Mouse (Mus musculus): Measurements from ENCODE around the gene Mast3. TPM values are rescaled to one million over a fixed set of nuclear protein-coding genes. Genes with fewer than 3 reads are reported as not detected.

Gene Mast3
- polyA plus RNA-seq, 2 experiments, result 14.4 to 37.2 TPM

GRCm38 (mm10) chr8:70833018-70833482 is 28.2 kb upstream of the Mast3 start:
- peaks cover 18% of the 10 kb centered on the region; the same call in 1 of the 2 replicates for H3K36me3 ChIP-seq (ENCODE audit: control insufficient read depth, insufficient read depth, low read length)
- 50% methylated on average over 9 of the region's 9 CpGs for whole genome bisulfite sequencing
- no peak overlapping the region for H3K4me3 ChIP-seq (replicated peaks; ENCODE audit: low read length)
- DNase-seq (ENCODE audit: low spot score), result no peak
- H3K4me1 ChIP-seq (ENCODE audit: control insufficient read depth, insufficient read depth, low read length), result no peaks in the 10 kb centered on the region
- no peak overlapping the region for H3K27ac ChIP-seq (replicated peaks; ENCODE audit: low read depth, low read length)
- no peak overlapping the region for H3K4me2 ChIP-seq (replicated peaks; ENCODE audit: low read depth, low read length, severe bottlenecking)
- H3K9me3 ChIP-seq (ENCODE audit: control insufficient read depth, low read length), result no peaks in the 10 kb centered on the region
- no peak for TF ChIP-seq POLR2A (IDR thresholded peaks at IDR 0.05; ENCODE audit: borderline replicate concordance, extremely low read depth, insufficient read depth, insufficient read length)
- no peak for ATAC-seq (ENCODE audit: low FRiP score, low read depth)
- 0 out of 2 replicates have a peak overlapping the region, but pooled peaks have one; percentile 12 for H3K9ac ChIP-seq (ENCODE audit: low read depth, low read length, severe bottlenecking)
- H3K27me3 ChIP-seq (ENCODE audit: control insufficient read depth, insufficient read depth, low read length), result no peaks in the 10 kb centered on the region

- no peaks in the 10 kb centered on the region for H3K27me3 ChIP-seq (ENCODE audit: control insufficient read depth, insufficient read depth, low read length)
- no peak overlapping the region for H3K4me3 ChIP-seq (replicated peaks; ENCODE audit: low read length)
- 61% methylated on average over 11 of the region's 11 CpGs for WGBS
- no peak overlapping the region for H3K27ac ChIP-seq (replicated peaks; ENCODE audit: low read depth, low read length)
- ATAC-seq (ENCODE audit: low FRiP score, low read depth) (no peak), DNase-seq (ENCODE audit: low spot score) (no peak)
- H3K36me3 ChIP-seq (ENCODE audit: control insufficient read depth, insufficient read depth, low read length), result peaks cover 18% of the 10 kb centered on the region; the same call in 1 of the 2 replicates
- H3K9me3 ChIP-seq (ENCODE audit: control insufficient read depth, low read length), result no peaks in the 10 kb centered on the region
- no peak overlapping the region for H3K4me2 ChIP-seq (replicated peaks; ENCODE audit: low read depth, low read length, severe bottlenecking)
- no peak overlapping the region for H3K9ac ChIP-seq (ENCODE audit: low read depth, low read length, severe bottlenecking)
- H3K4me1 ChIP-seq (ENCODE audit: control insufficient read depth, insufficient read depth, low read length), result no peaks in the 10 kb centered on the region
- no peak for TF ChIP-seq POLR2A (IDR thresholded peaks at IDR 0.05; ENCODE audit: borderline replicate concordance, extremely low read depth, insufficient read depth, insufficient read length)
These were observed 27.5 kb upstream of the Mast3 start for GRCm38 (mm10) chr8:70832371-70832770.

- no peak for ATAC-seq (ENCODE audit: low FRiP score, low read depth)
- no peak for TF ChIP-seq POLR2A (IDR thresholded peaks at IDR 0.05; ENCODE audit: borderline replicate concordance, extremely low read depth, insufficient read depth, insufficient read length)
- Histone ChIP-seq H3K27ac (replicated peaks; ENCODE audit: low read depth, low read length) (no peak overlapping the region), H3K4me2 (replicated peaks; ENCODE audit: low read depth, low read length, severe bottlenecking) (no peak overlapping the region), H3K4me3 (replicated peaks; ENCODE audit: low read length) (no peak overlapping the region), H3K36me3 (ENCODE audit: control insufficient read depth, insufficient read depth, low read length) (peaks cover 14% of the 10 kb centered on the region; the same call in 1 of the 2 replicates), H3K4me1 (ENCODE audit: control insufficient read depth, insufficient read depth, low read length) (no peaks in the 10 kb centered on the region), H3K9me3 (ENCODE audit: control insufficient read depth, low read length) (no peaks in the 10 kb centered on the region), H3K27me3 (ENCODE audit: control insufficient read depth, insufficient read depth, low read length) (no peaks in the 10 kb centered on the region), H3K9ac (ENCODE audit: low read depth, low read length, severe bottlenecking) (no peak overlapping the region)
- DNase-seq (ENCODE audit: low spot score), result no peak
- 85% methylated on average over 8 of the region's 8 CpGs for WGBS
These were observed 26.7 kb upstream of the Mast3 start for GRCm38 (mm10) chr8:70831517-70831916.

- no peaks in the 10 kb centered on the region for H3K27me3 ChIP-seq (ENCODE audit: control insufficient read depth, insufficient read depth, low read length)
- H3K9ac ChIP-seq (ENCODE audit: low read depth, low read length, severe bottlenecking), result no peak overlapping the region
- no peak for ATAC-seq (ENCODE audit: low FRiP score, low read depth)
- no peak overlapping the region for H3K4me2 ChIP-seq (replicated peaks; ENCODE audit: low read depth, low read length, severe bottlenecking)
- H3K9me3 ChIP-seq (ENCODE audit: control insufficient read depth, low read length), result no peaks in the 10 kb centered on the region
- no peak overlapping the region for H3K27ac ChIP-seq (replicated peaks; ENCODE audit: low read depth, low read length)
- 78% methylated on average over 1 of the region's 1 CpGs for WGBS
- H3K36me3 ChIP-seq (ENCODE audit: control insufficient read depth, insufficient read depth, low read length), result no peaks in the 10 kb centered on the region
- no peak overlapping the region for H3K4me3 ChIP-seq (replicated peaks; ENCODE audit: low read length)
- no peak for DNase-seq (ENCODE audit: low spot score)
- TF ChIP-seq POLR2A (IDR thresholded peaks at IDR 0.05; ENCODE audit: borderline replicate concordance, extremely low read depth, insufficient read depth, insufficient read length), result no peak
- H3K4me1 ChIP-seq (ENCODE audit: control insufficient read depth, insufficient read depth, low read length), result no peaks in the 10 kb centered on the region
These were observed 22.9 kb upstream of the Mast3 start for GRCm38 (mm10) chr8:70827796-70828195.

- Histone ChIP-seq H3K4me2 (replicated peaks; ENCODE audit: low read depth, low read length, severe bottlenecking) (no peak overlapping the region), H3K27ac (replicated peaks; ENCODE audit: low read depth, low read length) (no peak overlapping the region), H3K36me3 (ENCODE audit: control insufficient read depth, insufficient read depth, low read length) (no peaks in the 10 kb centered on the region), H3K4me1 (ENCODE audit: control insufficient read depth, insufficient read depth, low read length) (no peaks in the 10 kb centered on the region), H3K9me3 (ENCODE audit: control insufficient read depth, low read length) (no peaks in the 10 kb centered on the region), H3K4me3 (replicated peaks; ENCODE audit: low read length) (no peak overlapping the region), H3K9ac (ENCODE audit: low read depth, low read length, severe bottlenecking) (no peak overlapping the region), H3K27me3 (ENCODE audit: control insufficient read depth, insufficient read depth, low read length) (no peaks in the 10 kb centered on the region)
- no peak for TF ChIP-seq POLR2A (IDR thresholded peaks at IDR 0.05; ENCODE audit: borderline replicate concordance, extremely low read depth, insufficient read depth, insufficient read length)
- ATAC-seq (ENCODE audit: low FRiP score, low read depth) (no peak), DNase-seq (ENCODE audit: low spot score) (no peak)
- 98% methylated on average over 2 of the region's 2 CpGs for WGBS
These were observed 22.2 kb upstream of the Mast3 start for GRCm38 (mm10) chr8:70827010-70827409.

GRCm38 (mm10) chr8:70825816-70826215 is 21.0 kb upstream of the Mast3 start:
- ATAC-seq (ENCODE audit: low FRiP score, low read depth) (no peak), DNase-seq (ENCODE audit: low spot score) (no peak)
- no peaks in the 10 kb centered on the region for H3K36me3 ChIP-seq (ENCODE audit: control insufficient read depth, insufficient read depth, low read length)
- no peaks in the 10 kb centered on the region for H3K9me3 ChIP-seq (ENCODE audit: control insufficient read depth, low read length)
- no peak for TF ChIP-seq POLR2A (IDR thresholded peaks at IDR 0.05; ENCODE audit: borderline replicate concordance, extremely low read depth, insufficient read depth, insufficient read length)
- 78% methylated on average over 8 of the region's 8 CpGs for WGBS
- H3K4me1 ChIP-seq (ENCODE audit: control insufficient read depth, insufficient read depth, low read length), result no peaks in the 10 kb centered on the region
- no peak overlapping the region for H3K4me2 ChIP-seq (replicated peaks; ENCODE audit: low read depth, low read length, severe bottlenecking)
- H3K27me3 ChIP-seq (ENCODE audit: control insufficient read depth, insufficient read depth, low read length), result no peaks in the 10 kb centered on the region
- no peak overlapping the region for H3K27ac ChIP-seq (replicated peaks; ENCODE audit: low read depth, low read length)
- H3K4me3 ChIP-seq (replicated peaks; ENCODE audit: low read length), result no peak overlapping the region
- H3K9ac ChIP-seq (ENCODE audit: low read depth, low read length, severe bottlenecking), result no peak overlapping the region

Data from limb, embryonic 14.5 days (tissue).